In the genomic region with DNA sequence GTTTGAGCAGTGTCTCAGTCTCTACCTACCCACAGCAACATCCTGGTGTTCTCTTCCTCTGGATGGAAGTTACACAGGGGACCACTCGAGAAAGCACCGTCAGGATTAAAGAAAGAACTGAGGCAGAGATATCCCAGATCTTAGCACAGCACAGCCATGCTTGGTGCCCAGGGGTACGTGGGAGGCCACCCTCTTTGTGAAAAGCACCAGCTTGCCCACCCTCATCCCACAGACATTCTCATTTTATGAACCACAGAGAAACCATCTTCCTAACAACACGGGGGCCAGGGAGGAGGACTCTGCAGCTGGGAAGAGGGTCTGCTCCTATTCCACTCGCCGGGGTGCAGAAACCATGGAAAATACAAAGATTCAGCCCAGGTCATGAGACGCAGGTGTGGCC, we compare ENCODE assay signal across 27 mouse cellular contexts.
"Had no signal": no experiment of that assay in that cellular context is flagged by ENCODE, and none has a peak within 500 bp of the region (broad histone marks: within the 10 kb centered on the region; RNA-seq: fewer than 3 reads in every experiment).

No protein-coding gene starts in this region.

- H3K27ac ChIP-seq: heart, adult 2 months; heart, embryonic 13.5 days; heart, embryonic 15.5 days; hindbrain, embryonic 13.5 days; hindbrain, embryonic 15.5 days; hindbrain, postnatal 0 days; kidney, embryonic 15.5 days; kidney, postnatal 0 days; limb, embryonic 13.5 days; limb, embryonic 15.5 days; liver, embryonic 12.5 days; liver, embryonic 14.5 days had no signal

- H3K9ac ChIP-seq: forebrain, postnatal 0 days; heart, embryonic 13.5 days; heart, embryonic 15.5 days; hindbrain, embryonic 13.5 days; hindbrain, embryonic 15.5 days; kidney, embryonic 15.5 days; limb, embryonic 13.5 days; limb, embryonic 15.5 days; liver, embryonic 12.5 days; liver, embryonic 14.5 days had no signal

- ATAC-seq: forebrain, postnatal 0 days; hindbrain, postnatal 0 days; intestine, embryonic 16.5 days; liver, embryonic 12.5 days had no signal

- H3K4me2 ChIP-seq: heart, embryonic 11.5 days; heart, embryonic 13.5 days; heart, embryonic 15.5 days; hindbrain, embryonic 13.5 days; hindbrain, embryonic 15.5 days; kidney, embryonic 15.5 days; limb, embryonic 13.5 days; limb, embryonic 15.5 days; liver, embryonic 12.5 days had no signal

- DNase-seq: forebrain, postnatal 0 days; gastrocnemius, postnatal 14 days; gastrocnemius, postnatal 36 days; heart, adult 11 months; heart, adult 2 months; heart, postnatal 14 days; heart, postnatal 36 days; kidney, adult 11 months; kidney, adult 2 months; kidney, adult 9 months; kidney, postnatal 14 days; kidney, postnatal 36 days; layer of hippocampus, postnatal 36 days; left cerebral cortex, postnatal 4 days had no signal

- H3K36me3 ChIP-seq: heart, embryonic 13.5 days; heart, embryonic 15.5 days; hindbrain, embryonic 13.5 days; limb, embryonic 13.5 days; limb, embryonic 15.5 days; liver, embryonic 12.5 days had no signal

- H3K4me3 ChIP-seq: heart, adult 2 months; heart, embryonic 13.5 days; heart, embryonic 15.5 days; hindbrain, embryonic 13.5 days; hindbrain, embryonic 15.5 days; kidney, embryonic 15.5 days; limb, embryonic 13.5 days; limb, embryonic 15.5 days; liver, embryonic 12.5 days had no signal

- H3K27me3 ChIP-seq: hindbrain, embryonic 13.5 days; hindbrain, embryonic 15.5 days; kidney, embryonic 15.5 days had no signal

- H3K9me3 ChIP-seq: heart, embryonic 13.5 days; heart, embryonic 15.5 days; hindbrain, embryonic 15.5 days; kidney, embryonic 15.5 days; limb, embryonic 15.5 days; liver, embryonic 12.5 days had no signal
